Mouse (Mus musculus): ENCODE results near the gene Chic2.

Gene Chic2

GRCm38 (mm10) chr5:75067125-75067756 is 22.7 kb upstream of the Chic2 start:
- DNase-seq (ENCODE audit: low read depth, low spot score): no peak

DNA sequence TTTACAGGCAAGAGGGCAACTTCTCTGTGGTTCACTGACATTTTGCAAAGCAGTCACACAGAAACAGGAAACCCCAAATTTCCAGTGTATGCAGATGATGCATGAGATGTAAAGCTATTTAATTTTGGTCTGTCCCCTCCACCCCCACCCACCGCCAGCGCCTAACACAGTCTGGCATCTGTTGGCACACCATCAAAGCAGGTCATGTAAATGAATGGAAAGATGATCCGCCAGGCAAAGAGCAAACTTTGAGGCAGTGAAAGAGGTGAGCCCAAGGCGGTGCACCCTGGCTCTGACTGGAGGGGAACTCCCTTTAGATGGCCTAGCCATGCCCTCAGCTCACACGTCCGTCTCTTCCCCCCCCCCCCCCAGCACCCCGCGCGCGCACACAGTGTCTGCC is 22.1 kb upstream of the Chic2 start:
- DNase-seq (ENCODE audit: low read depth, low spot score): no peak

DNA sequence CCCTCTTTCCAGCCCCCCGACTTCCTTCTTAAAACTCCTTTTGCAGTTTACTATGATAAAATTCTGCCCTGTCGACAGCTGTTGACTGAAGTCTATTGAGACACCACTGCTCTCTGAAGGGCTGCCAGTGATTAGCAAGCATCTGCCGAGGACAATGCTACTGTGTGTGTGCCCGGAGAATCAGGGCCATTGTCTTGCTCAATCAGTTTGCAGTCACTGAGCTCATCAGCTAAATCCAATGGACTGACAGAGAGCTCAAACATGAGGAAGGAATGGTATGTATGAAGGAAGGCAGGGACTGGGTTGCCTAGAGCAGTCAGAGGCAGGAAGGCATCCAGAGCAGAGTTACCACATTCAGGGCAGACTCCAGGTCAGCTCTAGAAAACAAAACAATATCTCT is 18.6 kb upstream of the Chic2 start:
- DNase-seq (ENCODE audit: low read depth, low spot score): no peak

- DNase-seq (ENCODE audit: low read depth, low spot score): no peak
Observed at GRCm38 (mm10) chr5:75051109-75051508, 6.5 kb upstream of the Chic2 start.

DNA sequence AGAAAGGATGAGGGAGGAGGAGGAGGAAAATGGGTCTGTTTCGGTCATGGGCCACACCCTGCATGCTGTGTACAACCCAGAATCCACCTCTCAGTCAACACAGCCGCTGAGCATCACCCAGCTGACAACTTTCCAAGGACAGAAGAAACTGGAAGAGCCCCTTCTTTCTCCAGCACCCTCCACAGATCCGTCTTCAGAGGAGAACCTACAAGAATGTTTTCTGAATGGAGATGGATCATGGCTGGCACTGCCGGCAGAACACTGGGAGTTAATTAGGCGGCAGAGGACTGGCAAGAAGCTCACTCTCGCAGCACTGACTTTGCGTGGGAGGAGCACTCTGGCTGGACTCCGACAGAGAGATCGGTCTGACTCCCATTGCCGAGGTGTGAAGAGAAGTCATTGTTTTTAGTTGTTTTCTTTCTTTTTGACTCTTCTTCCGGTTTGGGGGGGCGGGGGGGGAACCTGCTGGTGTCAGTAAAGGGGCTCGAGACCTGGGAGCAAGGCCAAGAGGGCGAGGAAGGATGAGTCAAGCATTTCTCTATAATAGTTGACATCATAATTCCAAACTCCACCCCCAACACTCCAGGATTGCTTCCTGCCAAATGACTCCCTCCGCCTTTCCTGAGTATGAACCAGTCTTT is 2.2 kb upstream of the Chic2 start:
- DNase-seq (ENCODE audit: low read depth, low spot score): no peak

GRCm38 (mm10) chr5:75045371-75045770 is 797 bp upstream of the Chic2 start:
- no peak for DNase-seq (ENCODE audit: low read depth, low spot score)

- DNase-seq (ENCODE audit: low read depth, low spot score): no peak
Observed at GRCm38 (mm10) chr5:75043621-75044301, 813 bp downstream of the Chic2 start.

- DNase-seq (ENCODE audit: low read depth, low spot score): no peak
Observed at GRCm38 (mm10) chr5:75043011-75043445, 1.5 kb downstream of the Chic2 start.

DNA sequence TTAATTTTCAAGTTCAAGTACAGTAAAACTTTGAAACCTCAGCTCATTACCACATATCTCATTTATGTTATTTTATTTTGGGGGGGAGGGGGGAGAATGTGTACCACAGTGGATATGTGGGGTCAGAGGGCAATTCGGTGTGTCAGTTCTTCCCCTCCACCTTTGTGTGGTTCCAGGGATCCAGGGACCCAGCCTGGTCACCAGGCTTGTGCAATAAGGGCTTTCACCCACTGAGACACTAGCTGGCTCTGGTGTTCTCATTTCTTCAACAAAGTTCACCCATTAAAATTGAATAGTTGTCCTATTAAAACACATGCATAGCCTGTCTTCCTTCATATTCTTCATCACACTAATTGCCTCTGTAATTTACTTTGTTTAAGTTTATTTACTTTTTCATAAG is 5.3 kb downstream of the Chic2 start:
- no peak for DNase-seq (ENCODE audit: low read depth, low spot score)

GRCm38 (mm10) chr5:75035475-75035874 is 9.1 kb downstream of the Chic2 start:
- DNase-seq (ENCODE audit: low read depth, low spot score): no peak

- DNase-seq (ENCODE audit: low read depth, low spot score): no peak
Observed at GRCm38 (mm10) chr5:75014768-75015167, 29.8 kb downstream of the Chic2 start.

- no peak for DNase-seq (ENCODE audit: low read depth, low spot score)
Observed at GRCm38 (mm10) chr5:75012771-75013421, 31.7 kb downstream of the Chic2 start.

- no peak for DNase-seq (ENCODE audit: low read depth, low spot score)
Observed at GRCm38 (mm10) chr5:75011985-75012738, 32.4 kb downstream of the Chic2 start.

GRCm38 (mm10) chr5:75004755-75005154 is 39.8 kb downstream of the Chic2 start:
- DNase-seq (ENCODE audit: low read depth, low spot score): no peak

- no peak for DNase-seq (ENCODE audit: low read depth, low spot score)
Observed at GRCm38 (mm10) chr5:75002109-75002508, 42.5 kb downstream of the Chic2 start.

DNA sequence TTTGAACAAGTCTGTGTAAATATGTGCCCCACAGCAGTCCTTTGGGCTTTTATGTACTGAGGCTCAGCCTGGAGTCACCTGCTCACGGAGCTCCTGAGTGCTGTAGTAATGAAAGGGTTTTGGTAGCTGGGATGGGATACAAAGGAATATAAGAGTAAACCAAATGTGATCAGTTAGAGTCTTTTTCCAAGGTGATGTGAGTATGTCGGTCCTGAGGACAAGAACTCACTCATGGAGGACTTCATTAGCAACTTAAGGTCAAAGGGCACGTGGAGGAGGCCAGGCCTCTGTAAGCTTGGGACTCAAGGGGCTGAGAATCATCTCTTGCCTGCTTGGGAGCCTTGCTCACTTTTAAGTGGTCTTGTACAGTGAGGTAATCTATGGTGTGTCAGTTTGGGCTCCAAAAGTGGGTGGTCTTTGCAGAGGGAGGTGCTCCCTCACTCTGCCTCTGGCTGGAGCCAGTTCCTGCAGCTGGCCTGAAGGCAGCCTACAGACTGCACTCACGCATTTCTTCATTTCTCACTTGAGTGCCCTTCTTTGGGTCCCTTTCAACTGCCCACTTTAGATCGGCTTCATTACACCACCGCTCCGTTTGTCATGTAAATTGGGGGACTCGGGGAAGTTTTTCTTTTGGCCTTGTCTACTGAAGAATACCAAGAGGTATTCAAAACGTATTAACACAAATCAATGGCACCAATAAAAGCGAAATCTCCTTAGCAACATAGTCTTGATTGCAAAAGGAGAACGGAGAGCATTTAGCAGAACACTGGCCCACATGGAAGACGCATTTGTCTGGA is 45.7 kb downstream of the Chic2 start:
- DNase-seq (ENCODE audit: low read depth, low spot score): no peak

GRCm38 (mm10) chr5:74994947-74995346 is 49.6 kb downstream of the Chic2 start:
- DNase-seq (ENCODE audit: low read depth, low spot score): no peak

DNA sequence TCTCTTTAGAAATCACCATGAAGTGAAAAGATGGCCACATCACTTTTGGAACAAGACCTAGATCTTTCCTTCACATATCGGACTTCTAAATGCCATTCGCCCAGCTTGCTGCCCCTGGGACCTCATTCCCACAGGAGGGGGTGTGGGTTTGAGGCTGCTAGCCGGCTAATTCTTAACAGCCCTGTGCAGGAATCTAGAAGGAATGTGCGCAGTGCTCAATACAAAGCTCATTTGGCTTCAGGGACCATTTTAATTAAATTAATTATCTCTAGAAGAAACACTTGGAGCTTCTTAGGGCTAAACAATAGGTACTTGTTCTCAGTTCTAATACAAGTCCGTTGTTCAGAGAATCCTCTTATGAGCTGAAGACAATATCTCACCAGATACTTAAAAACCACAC is 60.5 kb downstream of the Chic2 start:
- DNase-seq (ENCODE audit: low read depth, low spot score): no peak

- DNase-seq (ENCODE audit: low read depth, low spot score): no peak
Observed at GRCm38 (mm10) chr5:74980574-74980973, 64.0 kb downstream of the Chic2 start.

GRCm38 (mm10) chr5:74980154-74980553 is 64.4 kb downstream of the Chic2 start:
- DNase-seq (ENCODE audit: low read depth, low spot score): no peak

- no peak for DNase-seq (ENCODE audit: low read depth, low spot score)
Observed at GRCm38 (mm10) chr5:74979586-74979985, 65.0 kb downstream of the Chic2 start.
